Mouse (Mus musculus): ENCODE results near the gene Rnf5.

DNA sequence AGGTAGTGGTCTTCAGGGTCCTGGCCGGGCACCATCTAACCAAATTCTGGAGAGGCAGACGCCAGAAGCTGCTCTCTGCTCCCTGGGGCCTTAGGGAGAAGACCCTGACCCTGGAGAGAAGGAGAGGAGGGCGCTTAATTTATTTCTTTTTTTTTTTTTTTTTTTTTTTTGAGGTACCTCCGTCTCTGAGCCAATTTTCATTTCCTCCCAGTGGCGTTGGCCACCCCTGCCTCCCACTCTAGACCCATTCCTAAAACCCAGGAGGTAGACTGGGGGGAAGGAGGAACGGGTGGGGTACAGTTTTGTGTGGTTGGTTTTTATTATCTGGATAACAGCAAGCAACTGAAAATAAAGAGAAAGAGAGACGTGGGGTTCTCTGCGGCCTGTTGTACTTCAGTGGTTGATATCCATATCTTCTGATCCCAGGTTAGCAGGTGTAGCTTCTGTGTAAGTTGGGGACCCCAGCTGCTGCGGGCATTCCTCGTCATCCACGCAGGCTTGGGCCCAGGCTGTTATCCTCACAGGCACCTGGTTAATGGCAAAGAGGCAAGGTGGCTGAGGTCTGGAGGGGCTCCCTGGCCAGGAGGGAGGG lies 9.7 kb upstream of the Rnf5 start:
- TF ChIP-seq POLR2A (IDR thresholded peaks at IDR 0.05; ENCODE audit: low read depth, low read length) (no peak), CTCF (IDR thresholded peaks at IDR 0.05; ENCODE audit: borderline replicate concordance, insufficient read depth, low read length) (no peak)

Data from embryonic fibroblast, embryonic 13.5 days (primary cell).